Mouse (Mus musculus) G1E-ER4 (cell line): ENCODE results near the gene Akirin1. TPM values are rescaled to one million over a fixed set of nuclear protein-coding genes. Genes with fewer than 3 reads are reported as not detected.

Experiments
- GATA1 ChIP-seq: IDR thresholded peaks from one replicate; pipeline ENCODE4 v1.8.0; 2012; ENCODE audit warnings: low read length, inconsistent platforms
- polyA plus RNA-seq: library from polyadenylated mRNA; stranded (reverse); fragments of >175 nt; gene quantifications from 2 replicates; pipeline ENCODE4 v1.2.3, GENCODE M21; 2012

Gene Akirin1
- polyA plus RNA-seq, 1 experiment: 281 TPM

DNA sequence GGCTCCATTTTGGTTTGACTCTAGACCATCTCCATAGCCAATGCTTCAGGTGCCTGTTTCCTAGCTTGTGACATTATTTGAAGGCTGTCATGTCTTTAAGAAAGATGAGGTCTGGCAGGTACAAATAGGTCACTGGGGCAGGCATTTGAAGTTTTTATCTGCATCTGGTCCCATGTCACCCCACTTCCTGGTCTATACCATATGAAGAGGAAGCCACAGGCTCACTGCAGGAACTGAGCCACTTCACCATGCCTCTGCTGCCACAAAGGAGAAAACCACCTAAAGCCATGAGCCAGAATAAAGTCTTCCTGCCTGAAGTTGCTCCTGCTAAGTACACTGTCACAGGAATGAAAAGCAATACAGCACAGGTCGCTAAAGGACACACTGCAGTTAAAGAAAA, 7.3 kb downstream of the Akirin1 start:
- no peak for TF ChIP-seq GATA1

DNA sequence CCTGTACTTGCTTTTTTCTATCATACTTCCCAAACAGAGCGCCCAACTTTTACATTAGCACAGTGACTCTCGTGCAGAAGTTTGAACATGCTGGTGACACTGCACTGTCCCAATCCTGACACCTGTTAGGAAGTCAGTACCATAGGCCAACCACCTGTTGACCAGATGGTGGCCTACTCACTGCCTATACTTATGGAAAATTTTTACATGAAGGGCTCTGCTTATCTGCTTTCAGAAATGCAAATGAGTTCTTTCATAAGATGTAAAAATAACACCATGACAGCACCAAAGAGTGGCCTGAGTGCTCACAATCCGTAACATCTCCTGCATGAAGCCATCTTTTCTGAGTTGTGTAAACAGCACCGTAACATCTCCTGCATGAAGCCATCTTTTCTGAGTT, 11.4 kb downstream of the Akirin1 start:
- TF ChIP-seq GATA1: no peak

DNA sequence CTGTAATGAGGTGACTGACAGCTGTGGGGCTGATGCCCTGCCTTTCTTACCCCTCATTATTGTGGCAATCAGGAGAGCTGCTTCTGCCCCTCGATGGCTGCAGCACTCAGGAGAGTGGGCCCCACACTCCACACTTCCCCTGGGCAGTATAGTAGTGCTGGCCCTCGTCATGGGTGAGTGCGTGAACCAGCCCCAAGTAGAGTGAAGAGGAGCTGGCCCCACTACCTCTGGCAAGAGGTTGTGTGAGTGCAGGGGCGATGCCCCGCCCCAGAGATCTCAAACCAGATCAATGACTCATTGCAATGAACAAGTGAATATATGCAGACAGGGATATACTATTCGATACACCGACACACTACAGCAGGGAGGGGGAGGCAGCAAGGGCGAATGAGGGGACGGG, 16.6 kb downstream of the Akirin1 start:
- no peak for TF ChIP-seq GATA1

DNA sequence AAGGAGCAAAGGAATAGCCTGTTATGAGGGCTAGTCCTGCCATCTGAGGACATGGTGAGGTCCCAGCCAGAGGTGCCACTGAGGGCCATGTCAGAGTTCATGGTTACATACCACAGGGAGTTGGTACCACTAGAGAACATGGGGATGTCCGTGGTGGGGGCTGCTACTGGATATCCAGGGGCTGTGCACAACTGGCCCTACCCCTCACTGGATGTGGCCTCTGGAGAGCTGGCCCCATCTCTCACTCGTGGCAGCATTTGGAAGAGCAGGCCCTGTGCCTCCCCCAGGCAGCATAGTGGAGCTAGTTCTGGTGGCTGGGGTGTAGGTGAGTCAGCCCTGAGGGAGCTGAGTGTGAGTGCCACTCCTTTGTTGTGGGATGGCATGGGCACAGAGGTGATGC, 17.2 kb downstream of the Akirin1 start:
- TF ChIP-seq GATA1: no peak

DNA sequence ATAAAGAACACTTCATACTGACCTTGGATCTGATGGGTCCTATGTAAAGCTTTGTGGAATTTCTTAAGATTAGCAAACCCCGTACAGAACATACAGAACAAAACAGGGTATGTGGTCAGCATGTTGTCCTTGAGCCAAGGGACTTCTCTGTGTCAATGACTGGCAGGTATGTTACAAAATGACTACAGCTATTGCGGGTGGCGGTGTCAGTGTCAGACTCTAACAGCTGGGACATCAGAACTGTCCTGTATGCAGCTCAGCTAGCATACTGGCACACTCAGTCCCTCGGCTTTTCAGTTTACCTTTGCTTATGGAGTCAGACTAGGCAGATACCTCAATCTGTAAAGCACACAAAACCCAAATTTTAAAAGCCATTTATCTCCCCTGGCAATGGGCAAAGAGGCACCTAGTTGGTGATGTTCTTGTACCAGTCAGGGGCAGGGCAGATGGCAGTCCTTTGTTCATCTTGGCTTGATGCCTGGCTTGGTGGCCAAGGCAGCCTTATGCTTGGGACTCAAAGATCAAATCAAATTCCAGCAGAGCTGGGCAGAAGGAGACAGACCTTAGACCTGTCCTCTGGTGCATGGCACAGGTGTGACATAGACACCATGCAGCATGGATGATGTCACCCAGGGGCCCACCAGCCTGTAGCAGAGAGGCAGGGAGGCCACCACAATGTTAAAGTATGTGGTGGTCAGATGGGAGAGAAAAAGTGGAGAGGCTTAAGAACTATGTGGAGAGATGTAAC, 17.8 kb downstream of the Akirin1 start:
- TF ChIP-seq GATA1: no peak

DNA sequence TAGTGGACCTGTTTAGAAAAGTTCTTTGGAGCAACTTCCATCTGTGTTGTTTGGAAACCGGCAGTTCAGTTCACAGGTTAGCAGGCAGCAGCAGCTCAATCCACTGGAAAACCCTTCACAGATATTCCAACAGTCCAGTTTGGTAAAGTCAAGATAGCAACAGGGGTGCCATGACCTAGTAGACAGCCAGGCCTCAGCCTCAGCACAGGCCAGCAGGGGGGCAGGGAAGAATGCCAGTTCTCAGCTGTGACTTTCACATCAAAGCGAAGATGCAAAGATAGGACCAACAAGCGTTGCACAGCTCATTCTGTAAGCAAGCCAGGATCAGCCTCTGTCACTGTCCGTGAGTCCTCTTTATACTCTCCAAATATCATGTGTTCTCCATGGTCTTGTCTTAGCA, 28.4 kb downstream of the Akirin1 start:
- no peak for TF ChIP-seq GATA1

DNA sequence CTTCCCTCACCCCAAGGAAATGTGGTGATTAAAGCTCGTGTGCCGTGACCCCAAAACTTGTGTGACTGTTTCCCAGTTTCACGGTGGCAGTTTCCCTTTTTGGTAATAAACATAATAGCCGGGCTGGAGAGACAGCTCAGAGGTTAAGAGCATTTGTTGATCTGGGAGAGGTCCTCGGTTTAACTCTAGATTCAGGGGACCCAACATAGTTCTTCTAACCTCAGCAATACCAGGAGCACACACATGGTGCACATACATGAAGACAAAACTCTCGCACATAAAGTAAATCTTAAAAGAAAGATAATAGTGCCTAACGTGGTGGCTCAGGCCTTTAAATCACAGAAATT, 31.7 kb downstream of the Akirin1 start:
- no peak for TF ChIP-seq GATA1

DNA sequence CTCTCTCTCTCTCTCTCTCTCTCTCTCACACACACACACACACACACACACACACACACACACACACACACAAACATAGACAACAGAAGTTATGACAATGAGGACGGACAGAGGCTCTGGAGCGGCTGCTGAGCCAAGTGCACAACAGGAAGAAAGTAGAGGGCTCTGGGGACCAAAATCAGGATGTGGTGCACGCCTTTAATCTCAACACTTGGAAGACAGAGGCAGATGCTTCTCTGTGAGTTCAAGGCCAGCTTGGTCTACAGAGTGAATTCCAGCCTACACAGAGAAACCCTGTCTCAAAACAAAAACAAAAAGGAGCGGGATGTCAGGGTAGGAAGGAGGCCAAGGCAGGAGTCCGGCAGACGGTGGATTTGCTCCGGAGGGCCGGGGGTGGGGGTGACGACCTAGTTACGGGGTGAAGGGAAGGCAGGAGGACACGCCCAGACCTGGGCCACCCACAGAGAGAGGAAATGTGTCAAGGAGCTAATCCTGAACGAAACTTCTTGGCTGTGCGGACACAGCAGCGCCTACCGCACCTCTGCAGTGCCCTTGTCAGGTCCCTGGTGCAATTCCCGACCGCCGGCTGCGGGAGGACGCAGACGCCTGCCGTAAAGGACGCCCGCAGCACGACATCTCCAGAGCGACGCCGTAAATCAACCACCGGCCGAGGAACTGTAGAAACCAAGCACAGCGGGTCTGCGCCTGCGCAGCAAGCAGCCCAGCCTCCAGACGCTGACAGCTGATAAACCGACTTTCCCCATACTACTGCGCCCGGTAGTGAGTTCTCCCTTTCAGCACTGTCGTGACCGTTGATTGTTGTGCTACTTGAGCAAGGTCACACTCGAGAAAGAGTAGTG, 32.3 kb downstream of the Akirin1 start, which contains the start of gene Ndufs5:
TSS of gene Ndufs5 (minus strand) at position 629 of the 860 bp plus-strand sequence.
- no peak for TF ChIP-seq GATA1

DNA sequence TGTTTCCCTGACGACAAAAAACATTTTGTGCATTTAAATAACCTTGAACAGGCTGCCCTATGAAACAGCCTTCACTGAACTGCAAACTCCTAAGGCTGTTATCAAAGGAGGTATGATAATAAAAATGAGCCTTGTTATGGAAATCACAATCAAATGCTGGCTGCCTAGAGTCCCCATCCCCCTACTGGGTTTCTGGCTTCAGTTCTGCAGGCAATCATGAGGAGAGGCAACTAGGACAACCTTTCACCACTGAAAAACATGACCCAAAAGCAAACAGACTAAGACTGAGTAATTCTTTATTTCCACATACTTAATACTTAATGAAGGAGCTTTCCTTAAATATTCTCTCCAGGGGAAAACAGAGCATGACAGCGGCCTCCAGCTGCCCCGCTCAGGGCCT, 37.7 kb downstream of the Akirin1 start:
- TF ChIP-seq GATA1: no peak

DNA sequence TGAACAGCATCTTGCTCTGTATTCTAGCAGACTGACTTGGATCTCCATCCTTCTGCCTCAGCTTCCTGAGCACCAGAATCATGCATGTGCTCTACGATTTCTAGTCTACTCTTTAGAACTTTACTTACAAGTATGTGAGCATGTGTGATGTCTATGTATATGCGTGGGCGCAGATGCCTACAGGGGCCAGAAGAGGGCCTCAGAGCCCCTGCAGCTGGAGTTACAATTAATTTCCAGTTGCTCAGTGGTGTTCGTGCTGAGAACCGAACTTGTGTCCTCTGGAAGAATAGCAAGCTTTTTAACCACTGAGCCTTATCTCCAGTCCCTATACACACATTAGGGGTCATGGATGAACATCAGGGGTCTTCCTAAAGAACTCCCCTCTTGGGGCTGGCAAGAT, 42.8 kb downstream of the Akirin1 start:
- TF ChIP-seq GATA1: no peak

DNA sequence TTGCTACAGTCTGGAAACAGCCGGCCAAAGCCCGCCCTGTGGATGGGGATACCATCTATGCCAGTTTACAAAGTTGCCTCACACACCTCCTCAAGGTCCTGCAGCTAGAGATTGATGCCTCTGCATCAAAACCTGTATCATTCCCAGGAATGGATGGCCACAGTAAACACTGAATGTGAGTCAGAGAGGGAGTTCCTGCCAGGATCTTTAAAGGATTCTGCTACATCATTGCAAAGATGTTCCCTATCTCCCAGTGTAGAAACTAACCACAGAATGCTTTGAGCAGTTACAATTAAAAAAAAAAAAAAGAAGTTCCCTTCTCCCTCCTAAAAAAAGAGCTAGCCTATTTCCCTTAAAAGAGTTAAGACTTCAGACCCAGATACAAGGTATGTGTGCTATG, 44.8 kb downstream of the Akirin1 start:
- TF ChIP-seq GATA1: no peak

DNA sequence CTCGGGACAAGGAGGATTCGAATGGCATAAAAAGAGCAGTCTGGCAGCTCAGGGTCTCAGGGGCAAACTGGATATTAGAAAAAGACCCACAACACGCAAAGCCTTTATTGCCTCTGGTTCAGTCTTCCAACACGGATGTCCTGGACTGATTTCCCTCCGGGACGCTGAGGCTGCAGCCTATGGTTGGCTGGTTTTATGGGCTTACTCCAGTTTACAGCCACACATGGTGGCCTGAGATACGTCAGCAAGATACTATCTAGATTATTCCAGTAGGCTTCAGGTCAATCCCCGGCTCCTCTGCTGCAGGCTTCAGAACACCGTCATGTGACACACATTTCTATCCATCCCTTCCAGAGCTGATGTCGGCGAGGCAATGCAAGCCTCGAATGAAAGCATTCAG, 56.8 kb downstream of the Akirin1 start:
- no peak for TF ChIP-seq GATA1

DNA sequence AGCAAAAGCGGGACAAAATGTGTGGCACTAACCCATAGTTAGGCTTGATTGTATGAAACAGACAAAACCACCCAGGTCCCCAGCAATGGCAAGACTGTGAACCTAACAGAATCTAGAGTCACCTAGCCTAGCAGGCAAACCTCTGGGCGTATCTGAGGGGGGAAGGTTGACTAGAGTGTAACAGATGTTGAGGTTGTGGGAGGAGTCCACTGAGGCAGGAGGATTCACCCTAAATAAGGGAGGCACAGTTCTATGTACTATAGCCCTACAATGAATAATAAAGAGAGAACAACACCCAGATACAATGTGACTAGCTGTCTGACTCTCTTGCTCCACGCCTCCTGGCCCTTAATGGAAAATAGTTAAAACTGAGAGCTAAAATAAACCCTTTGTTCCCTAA, 58.1 kb downstream of the Akirin1 start:
- no peak for TF ChIP-seq GATA1

DNA sequence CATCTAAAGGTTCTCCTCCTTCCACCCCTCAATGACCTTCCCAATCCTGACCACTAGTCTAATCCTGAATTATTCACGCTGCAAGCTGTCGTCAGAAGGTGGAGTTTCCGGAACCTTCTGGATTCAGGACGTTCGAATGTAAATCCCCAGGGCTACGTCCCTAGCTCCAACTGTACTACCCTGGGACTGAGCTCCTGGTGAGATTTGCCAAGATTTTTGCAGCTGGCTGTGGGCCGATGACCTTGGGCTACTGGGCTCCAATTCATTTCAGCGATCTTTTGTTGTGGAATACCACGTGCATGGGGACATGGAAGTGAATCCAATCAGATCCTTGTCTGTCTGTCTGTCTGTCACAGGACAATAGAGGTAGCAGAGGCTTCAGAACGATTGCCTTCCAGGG, 59.8 kb downstream of the Akirin1 start:
- no peak for TF ChIP-seq GATA1

DNA sequence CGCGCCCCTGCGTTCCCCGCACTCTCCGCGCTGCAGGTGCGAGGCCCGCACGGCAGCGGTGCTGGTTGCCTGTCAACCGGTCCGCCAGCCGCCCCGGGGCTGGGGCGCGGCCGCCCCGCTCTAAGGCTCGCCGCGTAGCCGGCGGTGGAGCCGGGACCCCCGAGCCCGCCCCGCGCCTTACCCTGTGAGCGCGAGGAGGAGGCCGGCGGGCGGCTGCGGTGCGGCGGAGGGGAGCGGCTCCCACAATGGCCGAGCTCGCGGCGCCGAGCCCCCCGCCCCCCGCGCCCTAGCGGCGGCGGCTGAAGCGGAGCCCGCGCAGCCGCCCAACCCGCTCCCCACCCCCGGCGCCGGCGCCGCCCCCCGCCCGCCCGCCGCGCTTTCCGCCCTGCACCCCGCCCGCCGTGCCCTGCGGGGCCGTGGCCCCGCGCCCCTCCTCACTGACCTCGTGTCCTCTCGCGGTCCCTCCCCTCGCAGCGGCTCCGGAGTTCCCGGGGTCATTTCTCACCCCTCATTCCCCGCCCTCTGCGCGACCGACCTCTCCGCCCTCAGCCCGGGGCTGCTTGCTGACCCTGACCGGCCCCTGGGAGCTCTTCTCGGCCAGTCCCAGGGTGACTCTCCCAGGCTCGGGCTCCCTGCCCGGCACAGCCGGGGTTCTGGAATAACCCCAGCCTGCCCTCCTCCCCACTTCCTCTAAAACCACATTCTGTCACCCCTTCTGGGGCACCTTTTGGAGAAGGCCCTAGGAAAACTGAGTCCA, 62.9 kb downstream of the Akirin1 start:
- no peak for TF ChIP-seq GATA1

DNA sequence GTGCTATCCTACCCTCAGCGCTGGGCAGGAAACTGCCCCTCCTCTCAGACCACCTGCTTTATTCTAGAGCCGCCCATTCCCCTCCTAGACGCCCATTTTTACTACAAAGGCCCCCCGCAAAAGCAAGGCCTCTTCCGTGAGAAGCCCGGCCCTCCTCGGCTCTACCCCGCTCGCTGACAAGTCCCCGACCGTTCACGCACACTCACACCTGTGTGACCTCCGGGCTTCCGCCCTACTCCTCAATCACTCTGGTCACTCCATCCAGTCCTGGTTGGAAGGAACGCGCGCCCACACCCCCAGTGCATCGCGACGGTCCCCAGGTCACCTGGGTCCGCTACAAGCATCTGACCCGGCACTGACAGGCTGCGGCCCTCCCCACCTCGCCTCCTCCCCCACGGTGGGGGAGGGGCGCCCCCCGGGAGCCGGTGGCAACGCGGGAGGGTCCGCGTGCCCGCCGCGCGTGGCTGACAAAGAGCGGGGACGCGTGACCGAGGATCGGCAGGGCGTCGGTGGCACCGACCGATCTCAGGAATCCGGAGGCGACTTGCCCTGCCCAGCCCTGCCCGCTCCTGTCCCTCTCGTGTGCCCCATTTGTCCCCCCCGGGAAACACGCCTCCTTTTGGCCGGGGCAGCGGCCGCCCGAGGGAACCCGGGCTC, 63.6 kb downstream of the Akirin1 start:
- TF ChIP-seq GATA1: no peak
